Mouse (Mus musculus): ENCODE measurements at regions not wholly inside any gene's neighbourhood (a gene's known extent, or its start where the extent isn't known, plus 50 kb on each side); places are given as distances from the start of the nearest gene placed in this dataset.

DNA sequence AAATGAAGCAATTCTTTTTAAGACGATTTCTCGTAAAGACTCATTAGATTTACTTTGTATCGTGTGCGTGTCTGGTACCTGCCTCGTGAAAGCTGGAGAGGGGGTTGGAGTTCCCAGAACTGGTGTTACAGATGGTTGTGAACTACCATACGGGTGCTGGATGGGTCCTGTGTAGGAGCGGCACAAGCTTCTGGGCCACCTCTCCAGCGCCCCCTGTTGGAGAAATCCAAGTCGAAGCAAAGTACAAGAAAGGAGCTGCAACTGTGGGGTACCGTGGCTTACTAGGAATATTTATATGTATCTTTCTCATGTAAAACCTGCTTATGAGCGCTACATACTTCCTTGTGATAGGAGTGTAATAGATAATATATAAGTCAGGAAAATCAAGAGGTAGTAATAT lies 281.3 kb downstream of the Hhipl2 start:
- no peak for DNase-seq (ENCODE audit: extremely low read depth, insufficient read length, low spot score)

DNA sequence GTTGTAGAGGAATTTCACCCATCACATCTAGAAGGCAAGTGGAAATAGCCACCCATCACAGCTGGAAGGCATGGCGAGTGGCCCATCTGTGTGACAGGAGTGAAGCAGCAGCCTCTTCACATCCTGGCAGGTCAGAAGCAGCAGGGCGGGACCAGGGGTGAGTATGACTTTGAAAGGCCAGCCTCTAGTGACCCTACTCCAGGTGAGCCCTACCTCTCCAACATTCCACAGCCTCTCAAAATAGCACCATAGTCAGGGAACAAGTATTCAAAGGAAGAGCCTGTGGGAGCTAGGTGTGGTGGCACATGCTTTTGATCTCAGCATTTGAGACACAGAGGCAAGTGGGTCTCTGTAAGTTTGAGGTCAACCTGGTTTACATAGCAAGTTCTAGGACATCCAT lies 284.9 kb downstream of the Hhipl2 start:
- DNase-seq (ENCODE audit: extremely low read depth, insufficient read length, low spot score), result no peak

DNA sequence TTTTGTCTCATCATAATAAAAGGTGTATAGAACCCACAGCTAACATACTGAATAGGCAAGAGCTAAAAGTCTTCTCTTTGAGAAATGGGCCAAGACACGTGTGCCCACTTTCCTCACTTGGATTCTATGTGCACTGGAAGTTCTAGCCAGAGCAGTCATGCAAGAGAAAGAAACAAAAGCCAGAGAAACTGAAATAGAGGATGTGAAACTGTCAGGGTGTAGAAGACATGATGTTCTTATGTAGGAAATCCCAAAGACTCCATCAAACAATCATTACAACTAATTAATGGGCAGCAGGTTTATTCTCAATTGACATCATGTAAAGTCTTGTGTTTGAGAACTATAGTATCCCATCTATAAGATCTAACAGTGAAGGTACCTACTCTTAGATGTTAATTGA lies 294.9 kb downstream of the Hhipl2 start:
- no peak for DNase-seq (ENCODE audit: extremely low read depth, insufficient read length, low spot score)

DNA sequence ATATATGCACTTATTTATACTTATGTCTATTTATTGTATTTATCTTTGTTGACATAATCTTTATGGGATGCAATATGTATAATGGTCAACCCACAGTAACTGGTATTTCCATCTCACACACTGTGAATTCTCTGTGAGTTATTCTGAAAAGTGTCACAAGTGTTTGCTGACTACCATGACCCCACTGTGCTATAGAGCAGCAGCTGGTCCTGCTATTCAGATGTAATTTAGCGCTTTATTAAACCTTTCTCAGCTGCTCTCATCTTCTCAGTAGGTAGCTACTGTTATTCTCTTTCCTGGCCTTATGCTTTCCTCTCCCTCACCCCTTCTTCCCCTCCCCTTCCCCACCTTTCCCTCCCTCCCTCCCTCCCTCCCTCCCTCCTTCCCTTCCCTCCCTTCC lies 296.0 kb upstream of the Dusp10 start:
- DNase-seq (ENCODE audit: extremely low read depth, insufficient read length, low spot score), result no peak

DNA sequence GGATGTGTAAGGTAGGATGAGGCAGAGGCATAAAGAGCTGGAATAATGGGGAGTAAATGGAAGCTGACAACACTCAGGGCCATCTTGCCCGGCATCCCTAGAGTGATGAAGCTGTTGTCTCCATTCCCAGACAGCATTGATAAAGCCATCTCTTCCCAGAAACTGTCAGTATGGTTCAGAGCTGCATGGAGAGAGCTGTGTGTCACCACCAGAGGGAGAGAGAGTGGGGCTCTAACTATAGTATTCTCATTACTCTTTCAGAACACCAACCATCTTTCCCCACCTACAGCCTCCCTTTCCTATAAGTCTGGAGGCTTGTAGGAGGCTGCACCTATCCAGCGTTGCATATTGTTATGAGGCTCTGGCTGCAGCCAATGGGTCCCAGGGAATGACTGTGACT lies 264.0 kb upstream of the Dusp10 start:
- DNase-seq (ENCODE audit: extremely low read depth, insufficient read length, low spot score), result no peak

DNA sequence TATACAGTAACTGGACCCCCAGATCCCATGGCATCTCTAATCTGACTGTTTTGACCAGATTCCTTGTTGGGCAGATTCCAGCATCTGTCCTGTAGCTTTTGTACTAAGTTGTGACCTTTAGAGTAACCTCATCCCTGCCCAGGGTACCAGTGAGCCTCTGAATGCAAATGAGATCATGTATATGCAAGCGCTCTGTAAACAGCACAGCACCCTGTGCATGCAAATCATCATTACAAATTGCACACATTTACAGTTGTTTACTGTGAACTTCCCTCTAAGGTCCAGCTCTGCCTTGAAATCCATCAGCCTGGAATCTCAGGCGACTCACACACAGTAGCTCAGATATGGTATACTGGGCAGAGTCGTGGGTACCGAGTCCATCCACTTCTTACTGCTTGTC lies 258.6 kb upstream of the Dusp10 start:
- DNase-seq (ENCODE audit: extremely low read depth, insufficient read length, low spot score), result no peak

DNA sequence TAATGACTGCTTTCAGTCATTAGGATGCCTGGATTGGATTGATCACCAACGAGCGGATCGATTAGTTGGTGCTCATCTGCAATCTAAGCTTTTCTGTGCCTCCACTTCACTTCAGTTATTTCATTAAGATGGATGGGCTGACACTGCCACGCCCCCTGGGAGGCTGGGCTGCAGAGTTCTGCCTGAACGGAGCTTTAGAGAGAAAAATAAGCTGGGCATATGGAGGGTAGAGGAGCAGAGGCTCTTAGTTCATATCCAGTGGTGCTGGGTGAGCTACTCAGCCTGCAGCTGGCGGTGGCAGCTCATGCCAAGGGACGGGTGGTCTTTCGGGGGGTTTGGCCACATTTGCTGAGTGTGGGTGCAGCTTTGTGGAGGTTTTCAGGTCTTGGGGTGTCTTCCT lies 256.4 kb upstream of the Dusp10 start:
- DNase-seq (ENCODE audit: extremely low read depth, insufficient read length, low spot score), result no peak

DNA sequence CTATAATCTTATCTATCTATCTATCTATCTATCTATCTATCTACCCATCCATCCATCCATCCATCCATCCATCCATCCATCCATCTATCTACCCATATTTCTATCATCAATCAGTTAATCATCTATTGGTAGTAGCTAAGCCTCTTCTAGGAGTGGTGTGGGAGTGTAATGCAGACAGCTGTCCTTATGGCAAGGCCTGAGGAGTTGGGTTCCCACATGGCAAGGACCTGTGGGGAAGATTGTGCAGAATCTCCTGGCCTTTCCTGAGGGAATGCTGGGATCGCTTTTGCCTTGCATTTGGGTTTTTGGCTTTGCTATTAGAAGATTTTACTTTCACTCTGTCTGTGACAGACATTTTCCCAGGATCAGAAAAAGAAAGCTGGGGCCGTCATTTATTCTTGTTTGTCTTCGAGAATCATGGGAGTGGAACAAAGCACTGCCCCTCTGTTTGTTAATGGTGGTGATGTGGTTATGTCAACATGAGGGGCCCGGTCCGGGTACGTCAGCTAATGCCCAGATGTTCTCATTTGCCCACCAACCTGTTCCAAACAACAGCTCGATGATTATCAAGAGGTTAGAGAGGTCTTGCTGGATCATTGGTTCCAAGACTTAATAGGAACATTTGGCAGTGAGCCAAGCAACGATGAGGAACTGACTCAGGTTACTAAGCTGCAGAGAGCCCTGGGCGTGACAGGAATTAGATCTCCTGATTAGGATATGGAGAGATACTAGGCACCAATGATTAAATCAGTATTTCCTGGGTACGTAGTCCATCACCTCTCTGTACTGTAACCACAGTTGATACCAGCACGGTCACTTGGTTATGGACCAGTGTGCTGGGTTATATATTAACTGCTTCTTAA lies 249.0 kb upstream of the Dusp10 start:
- no peak for DNase-seq (ENCODE audit: extremely low read depth, insufficient read length, low spot score)

DNA sequence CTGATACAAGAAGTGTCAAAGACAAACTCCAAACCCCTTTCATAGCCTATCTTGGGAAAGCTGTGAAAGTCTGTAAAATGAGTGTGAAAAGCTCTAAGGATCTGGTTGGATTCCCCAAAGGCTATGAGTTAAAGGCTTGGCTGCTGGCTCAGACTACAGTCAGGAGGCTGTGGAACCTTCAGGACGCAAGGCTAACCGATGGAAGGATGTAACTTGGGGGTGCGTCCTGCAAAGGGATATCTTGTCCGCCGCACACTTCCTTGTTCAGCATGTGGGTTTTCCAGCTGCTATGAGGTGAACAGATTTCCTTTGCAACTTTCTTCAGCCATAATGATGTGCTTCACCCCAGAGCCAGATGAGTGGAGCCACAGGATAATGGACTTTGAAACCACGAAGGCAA lies 240.3 kb upstream of the Dusp10 start:
- no peak for DNase-seq (ENCODE audit: extremely low read depth, insufficient read length, low spot score)

DNA sequence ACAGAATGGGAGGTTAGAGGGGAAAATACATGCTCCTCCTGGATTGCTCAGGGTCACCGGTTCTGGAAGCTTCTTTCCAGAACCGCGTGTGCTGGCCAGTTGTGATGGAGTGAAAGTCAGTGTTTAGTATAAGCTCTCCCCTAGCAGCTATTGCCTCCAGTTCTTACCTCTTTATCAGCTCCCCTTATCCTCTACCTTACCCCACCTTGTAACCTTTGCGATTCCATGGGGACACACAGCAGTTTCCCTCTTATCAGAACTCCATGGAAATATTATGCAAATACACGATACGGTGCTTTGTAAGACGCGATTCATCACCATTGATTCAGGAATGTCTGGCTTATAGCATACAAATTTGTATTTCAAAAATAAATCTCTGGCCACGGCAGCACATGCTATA lies 232.9 kb upstream of the Dusp10 start:
- DNase-seq (ENCODE audit: extremely low read depth, insufficient read length, low spot score), result no peak

DNA sequence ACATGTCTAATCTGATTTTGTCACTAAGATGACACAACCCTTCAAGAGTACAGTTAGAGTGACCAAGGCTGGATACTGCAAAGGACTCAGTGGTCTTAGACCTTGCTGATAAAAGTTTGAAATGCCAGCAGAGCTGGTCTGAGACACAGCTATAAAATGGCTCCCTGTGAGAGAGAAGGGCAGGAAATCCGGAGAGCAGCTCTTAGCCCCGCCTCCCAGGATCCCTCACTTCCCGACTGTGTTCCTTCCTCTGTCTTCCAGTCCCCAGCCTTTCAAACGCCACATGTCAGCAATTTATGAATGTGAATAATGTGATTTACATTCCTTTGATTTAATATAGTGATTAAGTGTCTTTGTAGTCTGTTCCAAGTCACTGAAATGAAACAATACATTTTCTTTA lies 232.3 kb upstream of the Dusp10 start:
- DNase-seq (ENCODE audit: extremely low read depth, insufficient read length, low spot score), result no peak

DNA sequence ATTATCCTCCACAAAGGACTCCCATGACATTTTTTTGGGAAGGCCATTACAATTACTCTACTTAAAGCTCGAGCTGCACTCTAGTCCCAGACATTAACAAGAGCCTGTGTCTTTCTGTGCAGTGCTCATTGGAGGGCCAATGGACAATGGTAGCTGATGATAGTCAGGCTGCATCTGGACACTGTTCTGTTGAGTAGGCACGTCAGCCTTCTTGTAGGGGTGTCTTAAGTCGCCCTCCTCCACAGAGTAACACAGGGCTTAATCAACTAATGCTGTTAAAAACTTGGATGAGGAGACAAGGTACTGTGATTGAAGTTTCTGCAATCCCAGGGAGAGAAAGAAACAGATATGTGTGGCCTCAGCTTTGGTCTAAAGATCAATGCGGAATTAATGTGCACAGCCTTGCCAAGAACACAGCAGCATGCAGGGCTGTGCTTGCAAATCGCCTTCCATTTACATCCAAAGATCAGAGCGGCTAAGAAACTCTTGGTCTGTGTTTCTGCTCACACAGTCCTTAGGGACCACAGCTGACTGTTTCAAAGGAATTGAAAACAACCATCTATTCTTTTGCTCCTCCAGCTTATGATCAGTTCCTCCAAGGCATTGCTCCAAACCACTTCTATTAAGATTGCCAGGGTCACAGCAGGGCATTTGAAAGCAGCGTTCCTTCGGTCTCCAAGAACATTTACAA lies 229.5 kb upstream of the Dusp10 start:
- no peak for DNase-seq (ENCODE audit: extremely low read depth, insufficient read length, low spot score)

DNA sequence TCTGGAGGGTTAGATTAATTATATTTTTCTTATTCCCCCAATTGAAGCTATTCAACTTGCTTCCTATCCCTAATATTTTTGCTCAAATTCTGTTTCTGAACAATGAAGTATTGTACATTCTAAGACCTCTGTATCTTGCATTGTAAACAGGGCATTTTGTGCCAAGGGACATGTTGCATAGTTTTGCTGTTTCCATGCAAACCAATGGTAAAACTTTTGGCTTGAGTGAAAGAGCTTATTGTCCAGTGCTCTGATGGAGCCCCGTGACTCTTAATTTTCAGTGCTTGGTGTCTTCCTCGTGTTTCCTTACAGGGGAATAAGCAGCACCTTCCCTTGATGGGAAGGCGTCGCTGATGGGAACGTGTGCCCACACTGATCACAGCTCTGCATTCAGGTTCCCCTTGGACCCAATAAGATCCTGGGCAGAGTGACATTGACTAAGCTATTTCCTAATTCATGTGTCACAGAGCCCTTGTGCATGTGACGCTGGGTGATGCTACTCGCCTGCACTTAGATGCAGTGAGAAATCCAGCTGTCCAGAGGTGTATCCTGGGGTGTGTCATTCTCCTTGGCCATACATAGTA lies 220.8 kb upstream of the Dusp10 start:
- DNase-seq (ENCODE audit: extremely low read depth, insufficient read length, low spot score), result no peak

DNA sequence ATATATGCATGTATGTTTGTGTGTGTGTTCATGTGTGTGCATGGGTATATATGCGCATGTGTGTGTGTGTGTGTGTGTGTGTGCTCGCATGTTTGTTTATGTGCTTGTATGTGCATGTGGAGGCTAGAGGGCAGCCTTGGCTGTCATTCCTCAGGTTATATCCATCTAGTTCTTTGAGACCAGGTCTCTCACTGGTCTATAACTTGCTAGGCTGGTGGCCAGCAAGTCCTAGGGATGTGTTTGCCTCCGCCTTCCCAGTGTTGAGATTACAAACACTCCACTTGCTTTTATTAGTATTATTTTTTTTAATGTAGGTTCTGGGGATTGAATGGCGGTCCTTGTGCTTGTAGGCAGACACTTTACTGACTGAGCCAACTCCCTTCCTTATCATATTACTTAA lies 219.8 kb upstream of the Dusp10 start:
- no peak for DNase-seq (ENCODE audit: extremely low read depth, insufficient read length, low spot score)

DNA sequence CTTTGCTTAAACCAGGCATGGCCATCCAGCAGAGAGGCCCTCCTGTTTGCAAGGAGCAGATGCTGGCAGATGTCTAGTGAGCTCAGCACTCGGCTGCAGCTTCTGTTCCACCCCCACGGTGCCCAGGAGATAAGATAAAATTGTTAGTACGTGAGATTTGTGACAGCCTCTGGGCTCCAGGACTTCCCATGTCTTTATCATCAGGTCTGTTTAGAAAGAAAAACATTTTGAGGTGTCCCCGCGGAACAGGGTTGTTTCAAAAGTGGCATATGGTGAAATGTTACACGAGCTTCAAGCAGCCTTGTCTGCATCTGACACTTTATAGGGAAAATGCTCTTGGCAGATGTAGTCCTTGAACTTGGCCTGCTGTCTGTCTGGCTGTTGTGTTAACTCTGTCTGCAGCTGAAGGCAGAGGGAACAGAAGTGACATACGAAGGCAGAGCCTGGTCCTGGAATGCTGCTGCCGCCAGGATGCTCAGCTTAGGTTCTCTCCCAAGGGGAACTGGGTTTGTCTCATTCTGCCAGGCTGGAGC lies 219.1 kb upstream of the Dusp10 start:
- no peak for DNase-seq (ENCODE audit: extremely low read depth, insufficient read length, low spot score)

DNA sequence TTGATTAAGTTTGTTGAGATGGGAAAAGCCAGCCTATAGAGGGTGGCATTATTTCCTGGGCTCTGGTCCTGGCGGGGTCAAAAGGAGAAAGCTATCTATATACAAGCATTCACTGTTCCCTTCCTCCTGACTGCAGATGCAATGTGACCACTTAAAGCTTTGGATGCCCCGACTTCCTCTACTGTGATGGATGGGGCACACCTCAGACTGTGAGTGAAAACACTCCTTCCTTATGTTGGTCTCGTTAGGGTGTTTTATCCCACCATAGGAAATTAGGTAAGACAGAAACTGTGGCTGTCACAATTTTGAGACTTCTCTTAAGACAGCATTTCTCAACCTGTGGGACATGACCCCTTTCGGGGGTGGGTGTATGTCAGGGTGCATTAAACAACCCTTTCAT lies 210.8 kb upstream of the Dusp10 start:
- DNase-seq (ENCODE audit: extremely low read depth, insufficient read length, low spot score), result no peak

DNA sequence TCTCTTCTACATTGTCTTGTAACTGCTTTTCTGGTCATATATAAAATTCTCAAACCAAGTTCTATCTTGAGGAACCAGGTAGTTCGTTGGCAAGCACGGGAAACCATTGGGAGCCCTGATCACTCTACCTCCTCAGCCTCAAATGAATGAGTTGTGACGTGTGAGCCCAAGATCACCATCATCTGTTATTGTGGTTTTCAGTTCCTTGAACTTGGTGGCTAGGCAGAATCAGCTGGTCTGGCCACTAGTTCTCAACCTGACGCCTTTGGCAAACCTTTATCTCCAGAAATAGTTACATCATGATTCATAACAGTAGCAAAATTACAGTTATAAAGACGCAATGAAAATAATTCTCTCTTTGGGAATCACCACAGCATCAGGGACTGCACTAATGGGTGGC lies 209.7 kb upstream of the Dusp10 start:
- no peak for DNase-seq (ENCODE audit: extremely low read depth, insufficient read length, low spot score)

DNA sequence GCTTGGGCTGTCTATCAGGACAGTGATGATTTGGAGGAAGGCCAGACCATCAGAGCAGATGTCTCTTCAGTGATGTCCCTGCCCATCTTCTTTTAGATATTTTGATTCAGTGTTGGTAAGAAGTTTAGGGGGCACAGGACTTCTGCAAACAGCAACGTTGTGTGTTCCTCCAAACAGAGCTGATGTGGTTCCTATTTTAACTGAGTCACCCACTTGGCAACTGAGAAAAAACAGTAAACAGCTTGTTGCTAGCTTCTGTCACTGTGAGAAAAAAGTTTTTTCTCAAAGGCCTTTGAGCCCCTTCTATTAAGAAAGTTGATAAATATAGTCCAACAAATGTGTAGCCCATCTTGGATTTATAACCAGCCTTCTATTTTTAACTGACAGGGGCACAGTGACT lies 209.3 kb upstream of the Dusp10 start:
- DNase-seq (ENCODE audit: extremely low read depth, insufficient read length, low spot score), result no peak

DNA sequence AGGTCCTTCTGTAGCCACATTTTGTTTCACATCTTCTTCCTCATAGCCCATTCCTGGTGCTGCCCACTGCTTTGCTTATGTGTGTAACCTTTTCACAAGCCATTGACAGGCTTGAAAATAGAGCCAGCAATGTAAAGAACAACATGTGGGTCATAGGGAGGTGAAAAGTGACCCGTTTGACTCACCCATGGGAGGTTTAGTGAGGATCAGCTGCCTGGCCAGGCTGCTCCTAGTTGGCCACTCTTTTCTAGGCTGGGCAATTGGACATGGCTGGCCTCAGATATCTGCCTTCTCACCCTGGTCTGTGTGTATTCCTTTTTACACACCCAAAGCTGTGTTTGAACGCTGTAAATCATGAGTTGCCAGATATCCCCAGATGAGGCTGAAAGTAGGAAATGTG lies 208.8 kb upstream of the Dusp10 start:
- no peak for DNase-seq (ENCODE audit: extremely low read depth, insufficient read length, low spot score)

DNA sequence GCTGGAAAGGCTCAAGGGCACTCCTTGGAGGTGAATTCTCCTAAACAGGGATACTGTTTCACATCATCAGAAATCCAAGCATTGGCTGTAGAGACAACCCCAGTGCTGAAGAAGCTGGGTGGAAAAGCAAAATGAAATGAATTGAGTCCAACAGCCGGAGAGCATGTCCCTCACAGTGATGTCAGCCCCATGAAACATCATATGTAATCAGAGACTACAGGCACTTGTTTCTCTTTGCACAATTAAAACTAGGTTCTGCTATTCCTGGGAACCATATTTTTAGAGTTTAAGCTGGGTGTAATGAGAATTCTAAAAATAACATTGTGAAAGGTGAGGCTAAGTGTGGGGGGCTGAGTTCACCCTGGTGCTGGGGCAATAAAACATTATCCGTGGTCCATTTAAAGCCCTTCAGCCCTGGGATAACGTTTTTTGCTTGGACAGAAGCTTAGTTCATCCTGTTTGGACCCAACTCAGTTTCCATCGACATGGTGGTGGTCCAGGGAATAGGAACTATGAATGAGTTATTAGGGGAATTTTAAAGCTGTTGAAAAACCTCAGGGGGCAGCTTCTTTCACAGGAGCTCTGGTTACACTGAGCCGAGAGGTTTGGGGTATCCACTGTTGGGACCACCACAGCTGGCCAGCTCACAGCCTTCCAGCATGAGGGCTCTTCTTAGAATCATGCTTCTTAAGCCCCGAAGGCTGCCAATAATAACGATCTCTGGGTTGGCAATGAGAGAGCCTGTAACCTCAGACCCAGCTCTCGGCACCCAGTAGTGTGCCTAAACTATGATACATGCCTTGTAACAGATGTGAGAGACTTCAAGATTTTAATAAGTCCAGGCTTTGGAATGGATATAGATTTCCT lies 206.0 kb upstream of the Dusp10 start:
- DNase-seq (ENCODE audit: extremely low read depth, insufficient read length, low spot score), result no peak

DNA sequence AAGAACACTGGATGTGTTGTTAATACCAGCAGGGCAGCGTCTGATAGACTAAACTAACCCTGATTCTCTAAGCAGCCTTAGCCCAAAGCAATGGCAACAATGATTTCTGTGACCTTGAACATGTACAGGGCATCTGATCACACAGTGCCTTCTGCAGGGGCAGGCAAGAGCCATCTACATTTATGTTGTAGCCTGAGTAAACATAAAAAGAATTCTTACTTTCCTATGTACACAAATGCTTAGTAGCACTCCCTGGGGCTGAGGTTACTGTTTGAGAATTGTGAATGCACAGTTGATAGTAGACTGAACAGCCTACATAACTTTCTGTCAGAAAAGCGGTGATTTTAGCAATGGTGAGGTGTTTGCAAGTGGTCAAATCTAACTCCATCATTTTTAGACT lies 204.9 kb upstream of the Dusp10 start:
- DNase-seq (ENCODE audit: extremely low read depth, insufficient read length, low spot score), result no peak

All from 3134 (cell line).